In the genomic region with DNA sequence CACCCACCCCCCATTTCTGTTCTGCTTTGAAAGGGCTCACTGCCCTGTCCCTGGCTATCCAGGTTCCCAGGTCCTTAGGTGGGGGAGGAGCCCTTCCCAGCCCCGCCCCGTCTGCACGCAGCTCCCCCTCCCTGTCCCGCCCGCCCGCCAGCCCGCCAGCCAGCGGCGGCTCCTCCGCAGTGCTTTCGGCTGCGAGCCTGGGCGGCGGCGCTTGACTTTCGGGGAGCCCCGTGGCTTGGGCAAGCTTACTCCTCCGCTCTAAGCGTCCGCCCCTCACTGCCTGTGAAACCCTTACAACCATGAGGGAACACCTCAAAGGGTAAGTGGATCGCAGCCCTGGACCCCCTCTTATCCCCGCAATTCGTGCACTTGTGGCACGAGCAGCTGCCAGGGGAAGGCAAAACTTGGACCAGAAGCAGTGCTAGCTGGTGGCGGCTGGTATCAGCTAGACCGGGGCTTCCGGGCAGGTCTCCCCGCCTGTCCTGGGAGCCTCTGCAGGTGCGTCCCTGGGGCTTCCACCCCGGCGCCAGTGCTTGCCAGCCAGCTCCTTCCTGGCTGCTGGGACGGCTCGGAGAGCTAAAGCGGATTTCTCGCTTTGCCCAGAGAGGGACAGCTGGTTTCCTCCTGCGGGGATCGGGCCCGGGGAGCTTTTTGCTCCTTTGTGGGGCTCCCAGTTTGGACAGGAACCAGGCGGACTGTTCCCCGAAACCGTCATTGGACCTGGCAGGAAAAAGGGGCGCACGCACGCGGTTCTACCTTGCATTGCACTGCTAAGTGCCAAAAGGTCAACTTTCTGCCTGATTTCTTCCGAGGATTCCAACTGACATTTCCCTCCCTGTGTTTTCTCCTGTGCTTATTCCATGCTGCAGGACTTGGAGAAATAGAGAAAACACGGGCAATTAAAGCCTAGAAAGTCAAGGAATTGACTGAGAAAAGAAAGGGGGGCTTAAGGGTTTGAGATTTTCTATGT, we compare ENCODE assay signal across 7 mouse cellular contexts.
A peak's percentile ranks its signal among the peaks of the same experiment; 100 is the strongest.
DNase-seq lines count a peak whose midpoint lies in the region; ATAC-seq and TF ChIP-seq lines count a peak whose summit lies in the region.

No protein-coding gene starts in this region.

- peak overlapping the region; percentile 60 for H3K4me3 ChIP-seq in bone marrow macrophage, adult 2 months (ENCODE audit: insufficient read depth, low read length)
- peak overlapping the region; percentile 53 for H3K4me3 ChIP-seq in embryonic facial prominence, embryonic 11.5 days (ENCODE audit: low read depth, low read length)
- peak overlapping the region; percentile 55 for H3K4me3 ChIP-seq in limb, embryonic 15.5 days
- peak overlapping the region; percentile 43 for H3K4me3 ChIP-seq in midbrain, embryonic 15.5 days

- TF ChIP-seq CTCF in bone marrow macrophage, adult 2 months (IDR thresholded peaks at IDR 0.05; ENCODE audit: low read depth, low read length): no peak

- DNase-seq in embryonic facial prominence, embryonic 11.5 days (ENCODE audit: low spot score): peak; percentile 53
- DNase-seq in heart, adult 8-10 months (ENCODE audit: low spot score): peak; percentile 26
- DNase-seq in kidney, adult 18-20 months: peak; percentile 68
- DNase-seq in spleen, postnatal 4 days (ENCODE audit: low spot score in 2 of 2): peak; percentile 12 to 68

- ATAC-seq in embryonic facial prominence, embryonic 11.5 days (replicated peaks; ENCODE audit: insufficient number of reproducible peaks, low FRiP score, low TSS enrichment, low read depth): peak; percentile 90
- ATAC-seq in limb, embryonic 15.5 days (ENCODE audit: insufficient number of reproducible peaks, low FRiP score, low TSS enrichment, low read depth): peak; percentile 81
- peak; percentile 92 for ATAC-seq in midbrain, embryonic 15.5 days (replicated peaks)

- H3K27ac ChIP-seq in bone marrow macrophage, adult 2 months (ENCODE audit: insufficient read depth, low read depth, low read length): no peak overlapping the region
- H3K27ac ChIP-seq in embryonic facial prominence, embryonic 11.5 days (replicated peaks; ENCODE audit: low read depth, low read length): no peak overlapping the region
- peak overlapping the region; percentile 63; the same call in 1 of the 2 replicates for H3K27ac ChIP-seq in limb, embryonic 15.5 days
- H3K27ac ChIP-seq in midbrain, embryonic 15.5 days: peak overlapping the region; percentile 26

- H3K4me1 ChIP-seq in bone marrow macrophage, adult 2 months (ENCODE audit: control insufficient read depth, insufficient read depth, low read length): no peaks in the 10 kb centered on the region
- H3K4me1 ChIP-seq in embryonic facial prominence, embryonic 11.5 days (ENCODE audit: control insufficient read depth, insufficient read depth, low read length): no peaks in the 10 kb centered on the region
- no peaks in the 10 kb centered on the region for H3K4me1 ChIP-seq in limb, embryonic 15.5 days
- no peaks in the 10 kb centered on the region for H3K4me1 ChIP-seq in midbrain, embryonic 15.5 days

- peak overlapping the region; percentile 50 for H3K9ac ChIP-seq in embryonic facial prominence, embryonic 11.5 days (replicated peaks; ENCODE audit: low read length)
- peak overlapping the region; percentile 33 for H3K9ac ChIP-seq in limb, embryonic 15.5 days
- peak overlapping the region; percentile 54 for H3K9ac ChIP-seq in midbrain, embryonic 15.5 days

- H3K9me3 ChIP-seq in embryonic facial prominence, embryonic 11.5 days (replicated peaks; ENCODE audit: control insufficient read depth, low read length): no peaks in the 10 kb centered on the region
- H3K9me3 ChIP-seq in limb, embryonic 15.5 days: no peaks in the 10 kb centered on the region
- no peaks in the 10 kb centered on the region for H3K9me3 ChIP-seq in midbrain, embryonic 15.5 days

- H3K36me3 ChIP-seq in embryonic facial prominence, embryonic 11.5 days (replicated peaks; ENCODE audit: control insufficient read depth, insufficient read depth, low read depth, low read length): no peaks in the 10 kb centered on the region
- no peaks in the 10 kb centered on the region for H3K36me3 ChIP-seq in limb, embryonic 15.5 days
- H3K36me3 ChIP-seq in midbrain, embryonic 15.5 days (replicated peaks): no peaks in the 10 kb centered on the region

- H3K4me2 ChIP-seq in embryonic facial prominence, embryonic 11.5 days (ENCODE audit: low read depth, low read length): peak overlapping the region; percentile 63
- peak overlapping the region; percentile 52 for H3K4me2 ChIP-seq in limb, embryonic 15.5 days
- H3K4me2 ChIP-seq in midbrain, embryonic 15.5 days: peak overlapping the region; percentile 69

- H3K27me3 ChIP-seq in embryonic facial prominence, embryonic 11.5 days (ENCODE audit: control insufficient read depth, insufficient read depth, low read length): no peaks in the 10 kb centered on the region
- H3K27me3 ChIP-seq in limb, embryonic 15.5 days: no peaks in the 10 kb centered on the region
- H3K27me3 ChIP-seq in midbrain, embryonic 15.5 days (replicated peaks): no peaks in the 10 kb centered on the region

- TF ChIP-seq POLR2A in bone marrow macrophage, adult 2 months (IDR thresholded peaks at IDR 0.05; ENCODE audit: borderline replicate concordance, low read depth, low read length): no peak

- WGBS in embryonic facial prominence, embryonic 11.5 days: 21% methylated on average over 33 of the region's 47 CpGs
- WGBS in limb, embryonic 15.5 days: 16% methylated on average over 45 of the region's 47 CpGs
- WGBS in midbrain, embryonic 15.5 days: 20% methylated on average over 40 of the region's 47 CpGs

Comparison
In these comparisons a context has a peak if more than half of its experiments do, and no peak if none do; other contexts are left out.
1. H3K27ac ChIP-seq: peak in limb, embryonic 15.5 days (single experiment) and midbrain, embryonic 15.5 days (single experiment); none in bone marrow macrophage, adult 2 months (single experiment) and embryonic facial prominence, embryonic 11.5 days (single experiment).
2. Peak in every context shown above with its lines, with median percentiles within 50 percentile points of each other: H3K4me3 ChIP-seq, ATAC-seq, DNase-seq, H3K4me2 ChIP-seq and H3K9ac ChIP-seq.